Mouse (Mus musculus) C3H10T1/2 (cell line): Measurements from ENCODE around the gene Bst2. TPM values are rescaled to one million over a fixed set of nuclear protein-coding genes. Genes with fewer than 3 reads are reported as not detected.

Experiments used
- polyA plus RNA-seq, 2 experiments: library from polyadenylated mRNA; unstranded; fragments of >200 nt; fragmentation: generic; extraction: Trizol; gene quantifications; one replicate each; pipeline ENCODE4 v1.2.1; 2012; ENCODE audit warnings: missing spikeins in 2 of 2

The Bst2 gene
- 10 to 100 TPM; 11.1 to 98.6 TPM for polyA plus RNA-seq

GRCm38 (mm10) chr8:71537028-71537867 lies at the start of gene Bst2:
TSS of gene Bst2 (minus strand) at chr8:71537456.

DNA sequence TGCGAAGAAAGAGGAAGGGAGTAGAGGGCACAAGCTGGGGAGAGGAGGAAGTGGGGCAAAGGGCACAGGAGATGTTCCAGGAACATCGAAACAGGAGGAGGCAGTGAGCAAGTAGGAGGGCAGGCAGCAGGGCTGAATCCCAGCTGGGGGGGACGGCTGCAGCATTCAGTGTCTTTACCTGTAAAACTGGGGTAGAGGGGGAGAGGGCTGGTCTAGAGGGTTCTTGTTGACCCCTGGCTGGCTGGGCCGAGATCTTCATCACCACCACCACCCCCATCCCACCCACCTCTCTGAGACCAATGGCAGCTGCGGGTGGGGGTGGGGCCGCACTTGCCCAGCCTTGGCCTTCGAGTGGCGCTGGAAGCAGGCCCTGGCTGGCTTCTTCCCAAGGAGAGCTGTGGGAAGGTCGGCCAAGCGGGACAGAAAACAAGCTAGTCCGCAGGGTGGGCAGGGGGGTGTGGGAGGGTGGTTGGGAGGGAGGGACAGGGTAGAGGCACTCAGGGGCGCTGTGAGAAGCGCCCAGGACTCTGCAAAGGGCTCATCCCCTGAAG lies 31.2 kb upstream of the Bst2 start, which contains the start of gene Slc27a1:
Gene Slc27a1 (plus strand): TSS at position 496 of the 551 bp plus-strand sequence.

DNA sequence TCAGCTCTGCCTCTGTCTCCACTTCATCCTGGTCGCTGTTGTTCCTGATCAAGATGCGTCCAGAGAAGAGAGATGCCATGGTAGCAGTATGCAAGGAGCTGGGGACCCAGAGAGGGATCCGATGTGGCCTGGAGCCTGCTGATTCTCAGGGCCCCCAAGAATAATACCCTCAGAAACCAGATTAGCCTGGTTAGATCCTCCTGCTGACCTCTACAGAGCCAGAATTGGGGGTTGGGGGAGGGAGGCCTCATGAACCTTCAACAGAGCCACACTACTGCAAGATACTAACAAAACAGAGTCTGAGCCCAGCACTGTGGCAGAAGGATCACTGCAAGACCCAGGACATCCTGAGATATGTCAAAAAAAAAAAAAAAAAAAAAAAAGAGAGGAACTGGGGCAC lies 29.2 kb upstream of the Bst2 start, which contains the start of gene Nxnl1:
Gene Nxnl1 (minus strand): TSS at position 101 of the 400 bp plus-strand sequence.

DNA sequence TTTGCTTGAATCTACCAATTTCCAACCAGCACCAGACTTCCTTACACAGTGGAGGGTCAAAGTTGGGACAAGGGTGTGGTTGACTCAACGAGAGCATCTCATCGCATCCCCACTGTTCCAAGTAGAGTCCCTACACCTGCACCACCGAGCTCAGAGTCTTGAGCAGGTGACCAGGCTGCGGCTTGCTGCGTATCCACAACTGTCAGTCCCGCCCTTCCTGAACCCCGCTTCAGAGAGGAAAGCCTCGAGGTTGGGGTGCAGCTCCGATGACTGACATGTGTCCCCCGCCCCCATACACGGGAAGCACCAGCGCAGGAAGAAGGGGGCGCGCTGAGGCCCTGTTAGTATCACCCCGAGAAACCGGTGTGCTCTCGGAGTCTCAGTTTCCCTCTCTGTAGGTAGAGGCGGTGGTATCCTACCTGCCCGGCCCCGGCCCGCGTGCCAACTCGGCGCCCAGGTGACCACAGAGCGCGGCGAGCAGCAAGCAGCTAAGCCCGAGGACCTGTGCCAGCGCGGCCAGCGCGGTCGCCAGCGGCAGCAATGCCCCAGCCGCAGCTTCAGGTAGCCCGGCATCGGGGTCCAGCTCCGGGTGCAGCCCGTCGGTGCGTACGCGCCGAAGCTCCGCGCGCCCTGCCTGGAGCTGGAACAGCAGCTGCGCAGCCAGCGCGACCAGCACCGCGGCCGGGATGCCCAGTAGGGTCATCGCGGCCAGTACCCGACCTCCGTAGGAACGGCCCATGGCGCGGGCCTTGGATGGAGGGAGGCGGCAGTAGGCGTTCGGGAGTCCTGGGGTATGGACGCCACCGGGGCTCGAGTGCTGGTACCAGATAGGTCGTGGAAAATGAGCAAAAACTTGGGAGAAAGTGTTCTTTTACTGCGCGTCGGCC lies 21.1 kb upstream of the Bst2 start, which contains the start of gene Tmem221:
Gene Tmem221 (minus strand): TSS at position 801 of the 887 bp plus-strand sequence.

GRCm38 (mm10) chr8:71542632-71543343 lies 5.5 kb upstream of the Bst2 start, which contains the start of gene Mvb12a:
TSS of gene Mvb12a (plus strand) at chr8:71542922.

GRCm38 (mm10) chr8:71525226-71526050 lies 11.8 kb downstream of the Bst2 start, which contains the start of gene Ccdc194:
TSS of gene Ccdc194 (minus strand) at chr8:71525711.

GRCm38 (mm10) chr8:71511644-71512043 lies 25.6 kb downstream of the Bst2 start, which contains the start of gene Plvap:
TSS of gene Plvap (minus strand) at chr8:71511752.

DNA sequence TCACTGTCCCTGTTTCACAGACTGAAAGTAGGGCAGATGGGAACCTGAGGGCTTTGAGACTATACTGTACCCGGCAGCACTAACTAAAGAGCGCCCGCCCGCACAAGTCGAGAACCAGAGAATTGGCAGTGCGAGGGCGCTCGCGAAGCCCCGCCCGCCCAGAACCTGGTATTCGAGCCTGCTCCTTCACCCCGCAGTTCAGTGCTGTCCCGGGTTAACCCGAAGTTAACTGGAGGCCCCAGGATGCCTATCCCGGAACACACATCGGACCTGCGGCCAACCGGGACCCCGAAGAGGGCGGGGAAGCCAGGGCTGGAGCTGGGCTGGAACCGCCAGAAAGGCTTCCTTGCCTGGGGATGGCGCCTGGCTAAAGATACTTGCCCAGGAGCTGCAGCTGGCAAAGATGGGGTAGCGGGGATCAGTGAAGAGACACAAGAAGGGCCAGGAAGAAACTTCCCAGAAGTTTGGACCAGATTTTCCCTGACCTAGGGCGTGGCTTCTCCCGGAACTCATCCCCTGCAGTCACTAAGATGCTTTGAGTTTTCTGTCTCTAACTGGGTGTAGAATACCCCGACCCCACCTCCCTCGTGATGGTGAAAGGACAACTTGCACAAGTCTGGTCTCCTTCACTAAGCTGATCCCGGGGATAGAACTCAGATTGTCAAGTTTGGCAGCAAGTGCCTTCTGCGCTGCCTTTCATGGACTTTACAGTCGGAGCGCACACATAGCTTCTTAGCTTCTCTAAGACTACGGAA lies 49.4 kb downstream of the Bst2 start, which contains the start of gene Gtpbp3:
Gene Gtpbp3 (plus strand): TSS at position 413 of the 755 bp plus-strand sequence.

DNA sequence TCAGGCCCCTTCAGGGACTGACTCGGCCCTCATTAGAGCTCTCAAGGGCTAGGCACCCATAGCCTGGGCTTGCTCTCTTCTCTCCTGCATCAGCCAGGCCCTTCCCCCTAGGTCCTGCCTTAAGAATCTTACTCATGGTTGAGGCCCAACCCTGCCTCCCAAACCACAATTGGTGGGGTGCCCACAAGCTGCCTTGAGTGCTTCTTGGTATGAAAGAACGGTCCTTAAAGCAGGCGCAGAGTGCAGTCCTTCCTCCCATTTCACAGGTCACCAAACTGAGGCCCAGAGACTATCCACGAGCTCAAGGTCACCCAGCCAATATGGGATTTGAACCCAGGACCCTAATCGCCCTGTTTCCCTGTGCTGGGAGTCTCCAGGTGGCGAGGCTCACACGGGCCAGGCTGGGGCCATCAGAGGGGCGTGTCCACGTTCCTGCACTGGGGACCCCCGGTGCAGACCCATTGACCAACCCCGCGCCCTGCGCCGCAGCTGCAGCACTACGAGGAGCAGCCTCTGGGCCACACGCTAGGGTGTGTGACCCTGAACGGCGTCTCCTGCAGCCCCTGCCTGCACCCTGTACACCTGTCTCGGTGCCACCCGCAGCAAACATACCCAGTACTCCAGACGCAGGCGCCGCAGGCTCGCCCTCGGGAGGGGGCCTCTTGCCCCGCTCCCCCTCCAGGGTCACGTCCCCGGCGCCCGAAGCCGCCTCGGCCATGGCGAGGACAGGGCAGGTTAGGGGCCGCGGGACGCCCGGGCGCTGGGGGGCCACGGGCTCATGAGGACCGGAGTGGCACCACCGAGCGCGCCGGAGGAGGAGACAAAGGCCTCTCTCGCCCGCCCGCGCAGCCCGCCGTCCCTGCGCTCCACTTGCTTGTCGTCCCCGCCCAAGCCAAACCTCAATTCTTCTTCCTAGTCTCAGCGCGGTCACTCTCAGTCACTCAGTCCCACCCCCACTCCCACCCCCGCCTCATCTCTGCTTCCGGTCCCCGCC lies 51.8 kb downstream of the Bst2 start, which contains the start of gene Ano8:
Gene Ano8 (minus strand): TSS at position 822 of the 994 bp plus-strand sequence.

Other genes with a start within 250 kb of the Bst2 start
- gene Use1, start 170.6 kb downstream of the Bst2 start, polyA plus RNA-seq, result 100 to 1,000 TPM; 189 to 219 TPM
- 10 to 100 TPM; 22.1 to 26.8 TPM for gene Ocel1, start 166.2 kb downstream of the Bst2 start, polyA plus RNA-seq
- 10 to 100 TPM; 49.2 to 58.0 TPM for gene Nr2f6, start 155.5 kb downstream of the Bst2 start, polyA plus RNA-seq
- gene Ushbp1, start 141.7 kb downstream of the Bst2 start, polyA plus RNA-seq, result under 1 TPM in 1 of 2 experiments, not detected in 1; 0.08 TPM
- 100 to 1,000 TPM; 111 to 146 TPM for gene Babam1, start 140.6 kb downstream of the Bst2 start, polyA plus RNA-seq
- gene Ankle1, start 131.4 kb downstream of the Bst2 start, polyA plus RNA-seq, result 10 to 100 TPM in 1 of 2 experiments, 1 to 10 TPM in 1; 5.8 to 17.1 TPM
- gene Abhd8, start 73.8 kb downstream of the Bst2 start, polyA plus RNA-seq, result 100 to 1,000 TPM in 1 of 2 experiments, 10 to 100 TPM in 1; 62.4 to 135 TPM
- gene Mrpl34, start 72.5 kb downstream of the Bst2 start, polyA plus RNA-seq, result 100 to 1,000 TPM in 1 of 2 experiments, 10 to 100 TPM in 1; 85.2 to 111 TPM
- gene Dda1, start 68.3 kb downstream of the Bst2 start, polyA plus RNA-seq, result 10 to 100 TPM; 60.9 to 90.0 TPM
- 10 to 100 TPM in 1 of 2 experiments, 1 to 10 TPM in 1; 4.6 to 25.7 TPM for gene Ano8, start 51.5 kb downstream of the Bst2 start, polyA plus RNA-seq
- 10 to 100 TPM; 16.4 to 24.2 TPM for gene Gtpbp3, start 49.4 kb downstream of the Bst2 start, polyA plus RNA-seq
- 1 to 10 TPM in 1 of 2 experiments, under 1 TPM in 1; 0.33 to 1.3 TPM for gene Plvap, start 25.7 kb downstream of the Bst2 start, polyA plus RNA-seq
- gene Ccdc194, start 11.7 kb downstream of the Bst2 start, polyA plus RNA-seq, result under 1 TPM; 0.01 to 0.32 TPM
- gene Mvb12a, start 5.5 kb upstream of the Bst2 start, polyA plus RNA-seq, result 100 to 1,000 TPM; 101 to 142 TPM
- gene Tmem221, start 21.4 kb upstream of the Bst2 start, polyA plus RNA-seq, result not detected
- gene Nxnl1, start 29.1 kb upstream of the Bst2 start, polyA plus RNA-seq, result under 1 TPM in 1 of 2 experiments, not detected in 1; 0.04 TPM
- gene Slc27a1, start 31.4 kb upstream of the Bst2 start, polyA plus RNA-seq, result 10 to 100 TPM; 10.5 to 16.2 TPM
- gene Pgls, start 54.7 kb upstream of the Bst2 start, polyA plus RNA-seq, result 100 to 1,000 TPM; 229 to 539 TPM
- 1 to 10 TPM in 1 of 2 experiments, under 1 TPM in 1; 0.47 to 4.4 TPM for gene Fam129c, start 60.2 kb upstream of the Bst2 start, polyA plus RNA-seq
- gene Colgalt1, start 73.5 kb upstream of the Bst2 start, polyA plus RNA-seq, result 10 to 100 TPM; 23.2 to 50.3 TPM
- under 1 TPM; 0.51 to 0.96 TPM for gene Unc13a, start 134.3 kb upstream of the Bst2 start, polyA plus RNA-seq
- gene Jak3, start 138.8 kb upstream of the Bst2 start, polyA plus RNA-seq, result 1 to 10 TPM; 1.3 to 4.2 TPM
- 1 to 10 TPM in 1 of 2 experiments, under 1 TPM in 1; 0.28 to 2.8 TPM for gene Insl3, start 151.8 kb upstream of the Bst2 start, polyA plus RNA-seq
- gene B3gnt3, start 164.3 kb upstream of the Bst2 start, polyA plus RNA-seq, result not detected
- under 1 TPM in 1 of 2 experiments, not detected in 1; 0.01 TPM for gene Fcho1, start 188.3 kb upstream of the Bst2 start, polyA plus RNA-seq